Mouse (Mus musculus) embryonic facial prominence, embryonic 13.5 days (tissue): Measurements from ENCODE around the gene Atp5mpl. TPM values are rescaled to one million over a fixed set of nuclear protein-coding genes. Genes with fewer than 3 reads are reported as not detected.

ENCODE experiments used
- ATAC-seq: fragments of 200-750 bp; cut with Nextera tagmentation; 2 replicates; pipeline ENCODE4 v1.8.0; 2017; ENCODE audit warnings: low read depth; ENCODE audit not compliant: insufficient number of reproducible peaks, insufficient read depth, low FRiP score, low TSS enrichment
- H3K27ac ChIP-seq: fragments of 300-500 bp; sonication (generic); 2 replicates; pipeline ENCODE4 v1.5.1; 2015; ENCODE audit warnings: moderate library complexity, mild to moderate bottlenecking, inconsistent platforms
- H3K27me3 ChIP-seq: fragments of 300-500 bp; sonication (generic); 2 replicates; pipeline ENCODE4 v1.6.1; 2015; ENCODE audit warnings: mild to moderate bottlenecking, inconsistent platforms
- H3K36me3 ChIP-seq: fragments of 300-500 bp; sonication (generic); 2 replicates; pipeline ENCODE4 v1.6.1; 2015; ENCODE audit warnings: mild to moderate bottlenecking, inconsistent platforms
- H3K4me1 ChIP-seq: fragments of 300-500 bp; sonication (generic); 2 replicates; pipeline ENCODE4 v1.6.1; 2015; ENCODE audit warnings: inconsistent platforms
- H3K4me2 ChIP-seq: fragments of 300-500 bp; sonication (generic); 2 replicates; pipeline ENCODE4 v1.6.1; 2015; ENCODE audit warnings: moderate library complexity, mild to moderate bottlenecking, inconsistent platforms
- H3K4me3 ChIP-seq: fragments of 300-500 bp; sonication (generic); 2 replicates; pipeline ENCODE4 v1.5.1; 2015; ENCODE audit warnings: mild to moderate bottlenecking, inconsistent platforms
- H3K9ac ChIP-seq: fragments of 300-500 bp; sonication (generic); 2 replicates; pipeline ENCODE4 v1.6.1; 2015; ENCODE audit warnings: mild to moderate bottlenecking, inconsistent platforms
- H3K9me3 ChIP-seq: fragments of 300-500 bp; sonication (generic); 2 replicates; pipeline ENCODE4 v1.6.1; 2016; ENCODE audit warnings: inconsistent platforms
- WGBS: fragments of 180-500 bp; shearing (Covaris S2); methylation state at CpG from one replicate; pipeline ENCODE4 v1.1.7; 2015; ENCODE audit warnings: mixed read lengths; 5-methylcytosine and 5-hydroxymethylcytosine counted together
- polyA plus RNA-seq: library from polyadenylated mRNA; unstranded; fragments of >200 nt; fragmentation: Nextera tagmentation; extraction: Ambion mirVana; gene quantifications from 2 replicates; pipeline ENCODE4 v1.2.1, GENCODE M21; 2015

The Atp5mpl gene
- 644 and 681 TPM in 2 replicates for polyA plus RNA-seq

DNA sequence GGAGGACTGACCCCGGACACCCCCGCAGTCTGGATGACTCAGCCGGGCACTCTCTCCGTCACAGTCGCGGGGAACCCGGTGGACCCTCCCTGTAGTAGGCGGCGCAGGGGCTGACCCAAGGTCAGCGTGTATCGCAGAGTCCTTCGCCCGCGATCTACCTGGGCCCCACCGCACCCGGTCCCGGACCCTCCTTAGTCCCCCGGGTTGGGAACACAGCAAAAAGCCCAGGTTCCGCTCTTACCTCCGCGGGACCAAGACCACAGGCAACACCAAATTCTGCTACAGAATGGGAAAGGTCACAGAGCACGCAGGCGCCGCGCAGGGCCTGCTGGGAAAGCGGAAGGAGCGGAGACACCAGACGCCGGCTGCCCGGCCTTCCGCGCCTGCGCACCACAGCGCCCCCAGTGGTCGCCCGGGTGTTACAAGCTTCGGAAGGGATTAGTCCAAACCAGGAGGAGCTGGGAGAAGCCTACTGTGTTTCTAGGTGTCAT is at the start of gene Atp5mpl:
Gene Atp5mpl, minus strand, starts transcription at position 295 of the 491 bp plus-strand sequence.
- peak within 1 kb of the TSS; percentile 62 for H3K27ac ChIP-seq
- H3K9ac ChIP-seq, result peak within 1 kb of the TSS; percentile 96
- peaks cover 12% of the 10 kb centered on the region for H3K36me3 ChIP-seq
- WGBS, result under 1% methylated on average over 37 of the region's 37 CpGs
- peak within 1 kb of the TSS; percentile 93 for H3K4me2 ChIP-seq
- H3K9me3 ChIP-seq, result no peaks in the 10 kb centered on the region
- ATAC-seq, result peak; percentile 77
- no peaks in the 10 kb centered on the region for H3K27me3 ChIP-seq
- H3K4me3 ChIP-seq, result peak within 1 kb of the TSS; percentile 98
- peaks cover 12% of the 10 kb centered on the region for H3K4me1 ChIP-seq

DNA sequence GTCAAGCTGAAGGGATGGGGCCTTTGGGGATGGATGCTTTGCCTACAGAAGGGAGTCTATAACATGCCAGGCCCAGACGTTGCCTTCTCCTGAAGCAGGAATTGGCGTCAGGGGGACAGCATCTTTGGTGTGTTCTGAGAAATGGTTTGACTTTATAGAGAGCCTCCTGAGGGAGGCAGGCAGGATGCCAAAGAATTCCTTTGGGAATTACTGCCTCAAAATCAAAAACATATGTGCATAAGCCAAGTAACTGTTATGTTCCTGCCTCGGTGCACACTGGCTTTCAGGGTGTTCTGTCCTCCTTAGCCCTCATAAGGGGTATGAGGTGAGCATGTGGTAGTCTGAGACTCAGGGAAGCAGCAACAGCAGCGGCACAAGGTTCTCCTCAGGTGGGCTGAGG is 49.6 kb upstream of the Atp5mpl start:
- no peaks in the 10 kb centered on the region for H3K36me3 ChIP-seq
- H3K9ac ChIP-seq, result no peak overlapping the region
- peaks cover 7% of the 10 kb centered on the region for H3K9me3 ChIP-seq
- ATAC-seq, result no peak
- 25% methylated on average over 4 of the region's 4 CpGs for WGBS
- no peaks in the 10 kb centered on the region for H3K27me3 ChIP-seq
- no peak overlapping the region for H3K4me3 ChIP-seq
- H3K4me2 ChIP-seq, result no peak overlapping the region
- peak overlapping the region; percentile 44 for H3K27ac ChIP-seq
- H3K4me1 ChIP-seq, result peaks cover 19% of the 10 kb centered on the region

DNA sequence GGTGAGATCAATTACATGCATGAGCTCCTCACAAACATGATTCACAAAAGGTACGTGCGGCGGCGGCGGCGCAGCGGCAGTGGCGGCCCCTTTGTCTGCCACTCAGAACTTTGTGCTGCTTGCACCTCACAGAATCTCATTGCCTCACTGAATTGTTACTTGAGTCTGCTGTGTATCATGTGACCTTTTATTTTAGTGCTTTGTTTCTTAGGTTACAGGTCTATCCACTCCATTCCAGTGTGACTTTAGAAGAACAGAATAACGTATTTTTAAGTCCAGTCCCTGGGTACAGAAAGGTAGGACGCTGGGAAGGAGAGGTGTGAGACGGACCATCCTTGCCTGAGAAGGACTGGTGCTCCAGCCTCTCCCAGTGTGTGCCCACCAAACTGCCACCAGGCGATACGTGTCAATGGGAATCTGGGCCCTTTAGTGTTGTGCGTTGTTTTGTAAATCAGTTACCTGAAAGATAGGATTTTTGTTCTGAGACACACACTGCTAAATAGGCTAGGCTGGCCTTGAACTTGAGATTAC is 46.6 kb upstream of the Atp5mpl start:
- Histone ChIP-seq H3K4me1 (peaks cover 19% of the 10 kb centered on the region), H3K27ac (peak overlapping the region; percentile 60), H3K9ac (0 out of 2 replicates have a peak overlapping the region, but pooled peaks have one; percentile 32), H3K4me3 (peak overlapping the region; percentile 24), H3K9me3 (no peaks in the 10 kb centered on the region), H3K4me2 (peak overlapping the region; percentile 54), H3K27me3 (no peaks in the 10 kb centered on the region), H3K36me3 (no peaks in the 10 kb centered on the region)
- ATAC-seq, result no peak
- WGBS, result 24% methylated on average over 14 of the region's 14 CpGs

DNA sequence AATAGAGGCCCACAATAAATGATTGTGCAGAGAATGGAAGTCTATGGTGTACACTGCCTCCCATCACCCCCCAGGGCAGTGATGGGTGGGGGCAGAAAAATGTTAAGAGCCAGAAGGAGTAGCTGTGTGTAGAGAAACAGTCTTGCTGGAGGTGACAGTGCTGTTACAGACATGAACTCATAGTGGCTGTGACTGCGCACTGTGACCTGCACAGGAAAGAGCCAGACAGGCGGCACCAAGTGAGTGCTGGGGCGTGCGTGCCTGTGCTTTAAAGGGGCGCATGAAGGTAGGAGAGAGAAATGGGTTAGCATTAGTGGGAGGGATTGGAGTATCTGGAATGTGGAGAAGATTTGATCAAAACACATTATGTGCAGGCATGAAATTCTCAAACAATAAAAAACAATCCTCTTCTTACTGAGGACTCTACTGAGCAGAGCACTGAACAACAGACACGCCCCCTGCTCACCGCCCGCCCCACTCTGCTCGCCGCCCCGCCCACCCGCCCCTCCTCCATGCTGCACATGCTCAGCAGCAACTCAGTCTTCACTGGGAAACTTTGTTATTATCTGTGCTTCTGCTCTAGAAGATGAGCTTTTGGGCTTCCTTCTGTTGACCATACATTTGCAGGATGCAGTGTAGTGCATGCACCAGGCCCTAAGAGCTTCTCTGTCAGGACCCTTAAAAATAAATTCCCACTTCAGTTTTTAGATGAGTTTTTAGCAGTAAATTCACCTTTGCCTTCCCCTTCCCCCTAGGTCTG is 45.9 kb upstream of the Atp5mpl start:
- peak overlapping the region; percentile 24 for H3K4me3 ChIP-seq
- H3K4me1 ChIP-seq, result peaks cover 19% of the 10 kb centered on the region
- ATAC-seq, result peak; percentile 82
- H3K9ac ChIP-seq, result 0 out of 2 replicates have a peak overlapping the region, but pooled peaks have one; percentile 32
- WGBS, result 24% methylated on average over 12 of the region's 12 CpGs
- H3K27me3 ChIP-seq, result no peaks in the 10 kb centered on the region
- H3K36me3 ChIP-seq, result no peaks in the 10 kb centered on the region
- H3K27ac ChIP-seq, result peak overlapping the region; percentile 60
- peak overlapping the region; percentile 54 for H3K4me2 ChIP-seq
- H3K9me3 ChIP-seq, result no peaks in the 10 kb centered on the region

DNA sequence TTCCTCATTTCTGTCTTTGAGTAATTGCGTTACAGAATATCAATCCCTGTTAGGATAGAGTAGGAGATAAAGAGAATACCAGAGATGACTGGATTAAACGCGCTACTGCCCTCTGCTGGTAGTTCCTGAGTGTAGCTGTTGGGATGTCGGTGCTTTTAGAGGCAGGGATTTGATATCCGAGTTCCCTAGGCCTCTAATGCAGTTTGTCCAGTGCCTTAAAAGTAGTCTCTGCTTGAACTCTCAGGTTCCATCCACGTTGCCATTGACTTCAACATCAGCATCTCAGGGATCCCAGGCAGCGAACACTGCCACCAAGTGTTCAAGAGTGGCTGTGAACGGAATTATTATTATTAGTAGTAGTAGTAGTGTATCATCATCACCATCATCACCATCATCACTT is 34.4 kb upstream of the Atp5mpl start:
- Histone ChIP-seq H3K9me3 (no peaks in the 10 kb centered on the region), H3K27ac (no peak overlapping the region), H3K9ac (no peak overlapping the region), H3K4me3 (no peak overlapping the region), H3K36me3 (no peaks in the 10 kb centered on the region), H3K27me3 (no peaks in the 10 kb centered on the region), H3K4me2 (no peak overlapping the region), H3K4me1 (no peaks in the 10 kb centered on the region)
- WGBS, result 17% methylated on average over 8 of the region's 8 CpGs
- ATAC-seq, result no peak

DNA sequence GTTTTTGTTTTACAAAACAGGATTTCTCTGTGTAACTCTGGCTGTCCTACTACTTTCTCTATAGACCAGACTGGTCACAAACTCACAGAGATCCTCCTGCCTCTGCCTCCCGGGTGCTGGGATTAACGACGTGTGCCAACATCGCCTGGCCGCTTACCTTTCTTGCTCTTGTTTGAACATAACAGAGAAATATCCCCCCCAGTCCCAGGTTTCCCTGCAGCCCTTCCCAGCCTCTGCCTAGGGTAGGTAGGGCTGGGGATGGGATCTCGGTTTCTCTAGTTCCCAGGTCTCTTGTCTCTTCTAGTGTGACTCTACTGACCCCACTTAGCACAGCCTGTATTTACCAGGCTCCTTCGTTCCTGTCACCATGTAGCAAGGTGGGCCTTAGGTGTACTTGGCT is 33.0 kb upstream of the Atp5mpl start:
- Histone ChIP-seq H3K27ac (no peak overlapping the region), H3K36me3 (no peaks in the 10 kb centered on the region), H3K27me3 (no peaks in the 10 kb centered on the region), H3K4me2 (no peak overlapping the region), H3K9ac (no peak overlapping the region), H3K4me3 (no peak overlapping the region), H3K9me3 (no peaks in the 10 kb centered on the region), H3K4me1 (no peaks in the 10 kb centered on the region)
- ATAC-seq, result no peak
- 93% methylated on average over 7 of the region's 7 CpGs for WGBS

DNA sequence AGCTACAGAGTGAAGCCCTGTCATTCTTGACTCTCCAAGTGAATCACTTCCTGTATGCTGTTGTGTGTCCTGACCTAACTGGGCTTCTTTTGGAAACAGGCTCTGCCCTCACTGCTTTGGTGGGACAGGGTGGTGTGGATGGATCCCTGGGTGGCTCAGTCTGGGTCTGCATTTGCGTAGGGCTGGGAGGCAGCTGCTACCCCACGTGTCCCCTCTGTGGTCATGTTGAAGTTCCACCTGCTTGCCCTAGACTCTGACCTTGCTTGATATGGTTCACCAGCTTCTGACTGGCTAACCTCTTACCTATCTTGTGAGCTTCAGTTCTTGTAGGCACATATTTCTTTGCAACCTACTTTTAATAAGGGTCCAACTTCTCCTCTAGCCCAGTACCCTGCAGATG is 28.4 kb upstream of the Atp5mpl start:
- H3K9ac ChIP-seq, result no peak overlapping the region
- no peaks in the 10 kb centered on the region for H3K27me3 ChIP-seq
- ATAC-seq, result no peak
- no peak overlapping the region for H3K27ac ChIP-seq
- H3K9me3 ChIP-seq, result no peaks in the 10 kb centered on the region
- no peaks in the 10 kb centered on the region for H3K36me3 ChIP-seq
- H3K4me2 ChIP-seq, result no peak overlapping the region
- H3K4me1 ChIP-seq, result no peaks in the 10 kb centered on the region
- H3K4me3 ChIP-seq, result no peak overlapping the region
- 91% methylated on average over 2 of the region's 2 CpGs for WGBS

DNA sequence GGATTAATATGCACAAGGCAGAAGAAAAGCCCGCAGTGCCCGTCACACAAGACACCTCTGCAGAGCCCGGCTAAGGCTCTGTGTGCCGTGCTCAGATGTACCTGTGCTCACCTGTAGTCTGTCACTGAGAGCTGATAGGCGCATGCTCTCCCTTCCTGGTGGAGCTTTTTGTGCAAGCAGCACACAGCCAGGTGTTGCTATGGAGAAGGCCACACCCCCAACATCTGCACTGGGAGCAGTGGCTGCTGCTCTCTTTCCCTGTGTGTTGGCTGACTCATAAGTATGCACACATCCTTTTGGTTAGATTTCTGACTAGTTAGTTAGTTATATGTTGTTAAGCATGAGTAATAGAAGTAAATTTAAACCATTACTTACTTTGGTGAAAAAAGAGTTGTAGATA is 25.8 kb upstream of the Atp5mpl start:
- 84% methylated on average over 5 of the region's 5 CpGs for WGBS
- Histone ChIP-seq H3K4me2 (no peak overlapping the region), H3K9ac (no peak overlapping the region), H3K9me3 (no peaks in the 10 kb centered on the region), H3K27ac (no peak overlapping the region), H3K4me3 (no peak overlapping the region), H3K36me3 (no peaks in the 10 kb centered on the region), H3K4me1 (no peaks in the 10 kb centered on the region), H3K27me3 (no peaks in the 10 kb centered on the region)
- ATAC-seq, result no peak

DNA sequence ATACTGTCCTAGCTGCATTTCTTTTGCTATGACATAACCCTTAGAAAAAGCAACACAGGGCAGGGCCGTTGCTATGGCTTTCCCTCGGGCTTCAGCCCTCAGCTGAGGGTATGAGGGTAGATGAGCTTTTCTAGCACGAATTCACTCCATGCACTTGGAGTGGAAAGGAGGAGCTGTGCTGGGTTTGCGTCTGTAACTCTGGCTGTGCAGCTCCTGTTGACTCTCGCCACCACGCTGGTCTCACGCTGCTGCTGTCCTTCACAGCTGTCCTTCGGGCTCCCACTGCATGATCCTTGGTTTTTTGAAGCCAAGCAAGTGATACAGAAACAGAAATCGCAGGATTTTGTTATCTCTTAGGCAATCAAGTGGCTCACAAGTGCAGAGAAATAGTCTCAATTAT is 20.0 kb upstream of the Atp5mpl start:
- Histone ChIP-seq H3K9me3 (no peaks in the 10 kb centered on the region), H3K36me3 (no peaks in the 10 kb centered on the region), H3K4me3 (no peak overlapping the region), H3K4me2 (no peak overlapping the region), H3K9ac (0 out of 2 replicates have a peak overlapping the region, but pooled peaks have one; percentile 11), H3K4me1 (no peaks in the 10 kb centered on the region), H3K27me3 (no peaks in the 10 kb centered on the region), H3K27ac (no peak overlapping the region)
- ATAC-seq, result no peak
- WGBS, result 54% methylated on average over 9 of the region's 9 CpGs

DNA sequence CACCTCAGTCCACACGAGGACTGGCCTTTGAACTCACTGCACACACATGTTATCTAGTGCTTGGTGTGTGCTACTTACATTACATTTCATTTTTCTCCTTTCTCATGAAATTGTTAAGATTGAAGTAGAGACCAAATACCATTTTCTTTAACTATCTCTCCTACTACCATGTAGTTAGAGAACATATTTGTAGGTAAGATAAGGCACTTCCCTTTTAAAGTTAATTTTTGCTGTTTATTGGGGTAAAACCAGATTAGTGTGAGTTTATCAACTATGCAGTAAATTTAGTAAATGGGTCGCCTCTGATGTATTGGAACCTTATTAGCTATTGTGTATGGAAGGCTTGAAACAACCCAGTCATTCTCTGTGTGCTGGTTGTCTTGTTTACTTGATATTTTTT is 16.4 kb upstream of the Atp5mpl start:
- no peaks in the 10 kb centered on the region for H3K4me1 ChIP-seq
- WGBS, result 66% methylated on average over 2 of the region's 2 CpGs
- no peak for ATAC-seq
- no peaks in the 10 kb centered on the region for H3K27me3 ChIP-seq
- no peak overlapping the region for H3K27ac ChIP-seq
- no peak overlapping the region for H3K4me3 ChIP-seq
- H3K36me3 ChIP-seq, result no peaks in the 10 kb centered on the region
- H3K9ac ChIP-seq, result no peak overlapping the region
- H3K9me3 ChIP-seq, result no peaks in the 10 kb centered on the region
- H3K4me2 ChIP-seq, result no peak overlapping the region

DNA sequence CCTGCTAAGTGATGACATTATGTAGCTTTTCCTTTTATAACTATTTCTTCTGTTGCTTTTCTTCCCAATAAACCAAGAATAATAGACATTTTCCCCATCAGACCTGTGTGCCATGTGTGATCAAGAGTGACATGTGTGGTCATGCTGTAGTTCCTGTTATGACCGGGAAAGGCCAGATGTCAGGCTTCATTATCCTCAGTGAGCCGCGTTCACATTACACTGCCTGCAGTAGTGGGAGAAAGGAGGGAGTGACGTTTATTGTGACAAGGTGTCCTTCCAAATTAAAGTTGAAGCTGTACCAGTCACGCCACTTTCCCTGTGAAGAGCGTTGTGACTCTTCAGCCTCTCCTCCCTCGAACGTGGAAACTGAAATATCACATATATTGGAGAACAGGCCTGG is 15.1 kb upstream of the Atp5mpl start:
- no peaks in the 10 kb centered on the region for H3K27me3 ChIP-seq
- H3K9ac ChIP-seq, result no peak overlapping the region
- no peaks in the 10 kb centered on the region for H3K36me3 ChIP-seq
- H3K9me3 ChIP-seq, result no peaks in the 10 kb centered on the region
- 51% methylated on average over 8 of the region's 8 CpGs for WGBS
- H3K4me2 ChIP-seq, result no peak overlapping the region
- no peak overlapping the region for H3K27ac ChIP-seq
- ATAC-seq, result no peak
- peaks cover 8% of the 10 kb centered on the region for H3K4me1 ChIP-seq
- H3K4me3 ChIP-seq, result no peak overlapping the region

DNA sequence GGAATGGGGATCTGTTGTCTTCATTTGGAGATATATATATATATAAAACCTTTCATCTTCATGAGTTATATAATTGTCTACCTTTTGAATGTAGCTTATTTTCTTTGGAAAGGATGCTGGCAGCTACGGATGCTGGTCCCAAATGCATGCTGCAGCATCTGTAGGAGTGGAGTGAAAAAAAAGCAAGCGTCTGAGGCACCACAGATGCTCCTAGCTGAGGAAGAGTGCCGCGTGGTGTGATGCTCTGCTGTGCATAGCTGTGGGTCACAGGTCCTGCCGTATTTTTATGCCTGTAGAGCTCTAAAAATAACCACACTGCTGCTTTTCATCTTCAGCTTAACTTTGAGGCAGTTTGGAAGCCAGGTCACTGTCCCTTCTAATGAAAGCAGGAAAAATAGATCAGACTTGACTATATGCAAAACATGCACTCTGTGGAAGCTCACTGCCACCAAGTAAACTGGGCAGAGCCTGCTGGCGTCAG is 14.2 kb upstream of the Atp5mpl start, which contains the start of gene Rd3l:
Gene Rd3l, minus strand, starts transcription at position 431 of the 481 bp plus-strand sequence.
- H3K36me3 ChIP-seq, result no peaks in the 10 kb centered on the region
- 58% methylated on average over 6 of the region's 6 CpGs for WGBS
- no peak within 1 kb of the TSS for H3K4me3 ChIP-seq
- no peak within 1 kb of the TSS for H3K4me2 ChIP-seq
- no peaks in the 10 kb centered on the region for H3K9me3 ChIP-seq
- H3K27ac ChIP-seq, result no peak within 1 kb of the TSS
- H3K9ac ChIP-seq, result no peak within 1 kb of the TSS
- no peak for ATAC-seq
- no peaks in the 10 kb centered on the region for H3K27me3 ChIP-seq
- H3K4me1 ChIP-seq, result peaks cover 11% of the 10 kb centered on the region
